Mouse (Mus musculus): ENCODE results near the gene Lrrc74a. TPM values are rescaled to one million over a fixed set of nuclear protein-coding genes. Genes with fewer than 3 reads are reported as not detected.

Lrrc74a gene
- not detected in 2 replicates for polyA plus RNA-seq (2012)

- no peaks in the 10 kb centered on the region for H3K4me1 ChIP-seq (ENCODE audit: control insufficient read depth)
- no peak within 1 kb of the TSS for H3K4me3 ChIP-seq (replicated peaks)
- H3K36me3 ChIP-seq (ENCODE audit: control insufficient read depth), result no peaks in the 10 kb centered on the region
- H3K9me3 ChIP-seq (ENCODE audit: control insufficient read depth, low read length), result no peaks in the 10 kb centered on the region
- H3K27me3 ChIP-seq (ENCODE audit: control insufficient read depth), result no peaks in the 10 kb centered on the region
- TF ChIP-seq TAL1 (IDR thresholded peaks at IDR 0.05; ENCODE audit: low read length) (no peak), GATA1 (IDR thresholded peaks at IDR 0.05; ENCODE audit: low read length) (no peak)
These were observed at the start of gene Lrrc74a for GRCm38 (mm10) chr12:86734319-86734810. Lrrc74a (plus strand) TSS chr12:86734369.

GRCm38 (mm10) chr12:86685275-86685674, 48.9 kb upstream of the Lrrc74a start:
- Histone ChIP-seq H3K4me1 (ENCODE audit: control insufficient read depth) (no peaks in the 10 kb centered on the region), H3K27me3 (ENCODE audit: control insufficient read depth) (peaks cover 7% of the 10 kb centered on the region), H3K4me3 (replicated peaks) (no peak overlapping the region), H3K9me3 (ENCODE audit: control insufficient read depth, low read length) (no peaks in the 10 kb centered on the region), H3K36me3 (ENCODE audit: control insufficient read depth) (no peaks in the 10 kb centered on the region)
- TF ChIP-seq TAL1 (IDR thresholded peaks at IDR 0.05; ENCODE audit: low read length), result no peak
- TF ChIP-seq GATA1 (IDR thresholded peaks at IDR 0.05; ENCODE audit: low read length), result no peak

- H3K36me3 ChIP-seq (ENCODE audit: control insufficient read depth), result no peaks in the 10 kb centered on the region
- H3K9me3 ChIP-seq (ENCODE audit: control insufficient read depth, low read length), result no peaks in the 10 kb centered on the region
- no peak for TF ChIP-seq TAL1 (IDR thresholded peaks at IDR 0.05; ENCODE audit: low read length)
- no peak for TF ChIP-seq GATA1 (IDR thresholded peaks at IDR 0.05; ENCODE audit: low read length)
- H3K4me3 ChIP-seq (replicated peaks), result no peak overlapping the region
- no peaks in the 10 kb centered on the region for H3K4me1 ChIP-seq (ENCODE audit: control insufficient read depth)
- H3K27me3 ChIP-seq (ENCODE audit: control insufficient read depth), result no peaks in the 10 kb centered on the region
These were observed 47.4 kb upstream of the Lrrc74a start for GRCm38 (mm10) chr12:86686551-86687330.

- H3K4me3 ChIP-seq (replicated peaks), result no peak overlapping the region
- no peaks in the 10 kb centered on the region for H3K36me3 ChIP-seq (ENCODE audit: control insufficient read depth)
- no peaks in the 10 kb centered on the region for H3K9me3 ChIP-seq (ENCODE audit: control insufficient read depth, low read length)
- no peaks in the 10 kb centered on the region for H3K27me3 ChIP-seq (ENCODE audit: control insufficient read depth)
- H3K4me1 ChIP-seq (ENCODE audit: control insufficient read depth), result no peaks in the 10 kb centered on the region
- no peak for TF ChIP-seq TAL1 (IDR thresholded peaks at IDR 0.05; ENCODE audit: low read length)
- no peak for TF ChIP-seq GATA1 (IDR thresholded peaks at IDR 0.05; ENCODE audit: low read length)
These were observed 46.7 kb upstream of the Lrrc74a start for GRCm38 (mm10) chr12:86687445-86687955.

- Histone ChIP-seq H3K36me3 (ENCODE audit: control insufficient read depth) (no peaks in the 10 kb centered on the region), H3K4me1 (ENCODE audit: control insufficient read depth) (no peaks in the 10 kb centered on the region), H3K27me3 (ENCODE audit: control insufficient read depth) (no peaks in the 10 kb centered on the region), H3K9me3 (ENCODE audit: control insufficient read depth, low read length) (no peaks in the 10 kb centered on the region), H3K4me3 (replicated peaks) (no peak overlapping the region)
- TF ChIP-seq GATA1 (IDR thresholded peaks at IDR 0.05; ENCODE audit: low read length), result no peak
- TF ChIP-seq TAL1 (IDR thresholded peaks at IDR 0.05; ENCODE audit: low read length), result no peak
These were observed 46.1 kb upstream of the Lrrc74a start for GRCm38 (mm10) chr12:86687971-86688573.

- Histone ChIP-seq H3K4me1 (ENCODE audit: control insufficient read depth) (no peaks in the 10 kb centered on the region), H3K27me3 (ENCODE audit: control insufficient read depth) (no peaks in the 10 kb centered on the region), H3K9me3 (ENCODE audit: control insufficient read depth, low read length) (no peaks in the 10 kb centered on the region), H3K4me3 (replicated peaks) (no peak overlapping the region), H3K36me3 (ENCODE audit: control insufficient read depth) (no peaks in the 10 kb centered on the region)
- TF ChIP-seq GATA1 (IDR thresholded peaks at IDR 0.05; ENCODE audit: low read length) (no peak), TAL1 (IDR thresholded peaks at IDR 0.05; ENCODE audit: low read length) (no peak)
These were observed 45.3 kb upstream of the Lrrc74a start for GRCm38 (mm10) chr12:86688917-86689316.

- Histone ChIP-seq H3K4me3 (replicated peaks) (no peak overlapping the region), H3K4me1 (ENCODE audit: control insufficient read depth) (no peaks in the 10 kb centered on the region), H3K36me3 (ENCODE audit: control insufficient read depth) (no peaks in the 10 kb centered on the region), H3K27me3 (ENCODE audit: control insufficient read depth) (no peaks in the 10 kb centered on the region), H3K9me3 (ENCODE audit: control insufficient read depth, low read length) (no peaks in the 10 kb centered on the region)
- TF ChIP-seq GATA1 (IDR thresholded peaks at IDR 0.05; ENCODE audit: low read length) (no peak), TAL1 (IDR thresholded peaks at IDR 0.05; ENCODE audit: low read length) (no peak)
These were observed 43.3 kb upstream of the Lrrc74a start for GRCm38 (mm10) chr12:86690700-86691485.

- no peaks in the 10 kb centered on the region for H3K4me1 ChIP-seq (ENCODE audit: control insufficient read depth)
- no peaks in the 10 kb centered on the region for H3K27me3 ChIP-seq (ENCODE audit: control insufficient read depth)
- peaks cover 2% of the 10 kb centered on the region; the same call in 1 of the 2 replicates for H3K9me3 ChIP-seq (ENCODE audit: control insufficient read depth, low read length)
- TF ChIP-seq GATA1 (IDR thresholded peaks at IDR 0.05; ENCODE audit: low read length), result no peak
- TF ChIP-seq TAL1 (IDR thresholded peaks at IDR 0.05; ENCODE audit: low read length), result no peak
- no peak overlapping the region for H3K4me3 ChIP-seq (replicated peaks)
- H3K36me3 ChIP-seq (ENCODE audit: control insufficient read depth), result no peaks in the 10 kb centered on the region
These were observed 41.5 kb upstream of the Lrrc74a start for GRCm38 (mm10) chr12:86692471-86693356.
